Mouse (Mus musculus) liver (tissue): ENCODE measurements around the gene Nat8f5.
"Not testable (repeated sequence)": the region's sequence is repeated elsewhere in the genome, so short reads cannot be mapped to it uniquely, and the experiment has no call there.

Experiments
- DNase-seq: peaks from one replicate; pipeline ENCODE4 v3.0.0-alpha.2; 2020; ENCODE audit warnings: mixed read lengths

Gene Nat8f5

DNA sequence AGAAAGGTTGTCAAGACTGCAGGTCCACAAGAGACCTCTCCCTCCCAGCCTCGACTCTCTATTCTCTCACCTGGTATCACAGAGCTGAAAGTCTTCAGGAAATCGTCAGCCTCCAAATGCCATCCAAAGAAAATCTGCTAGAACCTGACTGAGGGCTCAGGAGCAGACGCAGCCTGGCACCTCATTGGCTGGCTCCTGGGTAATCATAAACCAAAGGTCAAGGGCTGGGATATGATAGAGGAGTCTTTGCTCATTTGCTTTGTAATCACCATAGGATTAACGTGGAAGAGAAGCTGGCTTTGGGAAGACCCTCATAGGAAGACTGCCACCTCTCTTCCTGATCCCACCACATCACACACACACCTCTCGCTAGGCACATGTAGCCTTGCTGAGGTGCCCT is at the start of gene Nat8f5, which contains the start of gene Nat8f6:
Gene Nat8f5, minus strand, starts transcription at position 136 of the 400 bp plus-strand sequence.
Gene Nat8f6, minus strand, starts transcription at position 118 of the 400 bp plus-strand sequence.
- DNase-seq = no peak

DNA sequence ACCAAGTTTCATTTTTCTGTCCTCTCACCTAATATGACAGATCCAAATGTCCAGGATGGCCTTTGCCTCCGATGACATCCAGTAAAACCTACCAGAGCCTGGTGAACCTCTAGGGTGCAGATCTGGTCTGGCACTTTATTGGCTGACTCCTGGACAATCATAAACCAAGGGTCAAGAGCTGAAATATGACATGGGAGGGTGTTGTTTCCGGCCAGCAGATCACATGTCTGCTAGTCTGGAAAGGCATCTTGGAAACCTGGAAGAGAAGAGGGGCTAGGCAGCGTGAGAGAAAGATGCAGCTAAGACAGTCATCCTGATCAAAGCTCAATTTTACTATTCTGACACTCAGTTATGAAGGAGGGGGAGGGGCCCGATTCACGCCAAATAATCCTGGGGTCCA is 48.2 kb upstream of the Nat8f5 start, which contains the start of gene Nat8f2:
Gene Nat8f2, minus strand, starts transcription at position 153 of the 400 bp plus-strand sequence.
- DNase-seq = not testable (repeated sequence)

DNA sequence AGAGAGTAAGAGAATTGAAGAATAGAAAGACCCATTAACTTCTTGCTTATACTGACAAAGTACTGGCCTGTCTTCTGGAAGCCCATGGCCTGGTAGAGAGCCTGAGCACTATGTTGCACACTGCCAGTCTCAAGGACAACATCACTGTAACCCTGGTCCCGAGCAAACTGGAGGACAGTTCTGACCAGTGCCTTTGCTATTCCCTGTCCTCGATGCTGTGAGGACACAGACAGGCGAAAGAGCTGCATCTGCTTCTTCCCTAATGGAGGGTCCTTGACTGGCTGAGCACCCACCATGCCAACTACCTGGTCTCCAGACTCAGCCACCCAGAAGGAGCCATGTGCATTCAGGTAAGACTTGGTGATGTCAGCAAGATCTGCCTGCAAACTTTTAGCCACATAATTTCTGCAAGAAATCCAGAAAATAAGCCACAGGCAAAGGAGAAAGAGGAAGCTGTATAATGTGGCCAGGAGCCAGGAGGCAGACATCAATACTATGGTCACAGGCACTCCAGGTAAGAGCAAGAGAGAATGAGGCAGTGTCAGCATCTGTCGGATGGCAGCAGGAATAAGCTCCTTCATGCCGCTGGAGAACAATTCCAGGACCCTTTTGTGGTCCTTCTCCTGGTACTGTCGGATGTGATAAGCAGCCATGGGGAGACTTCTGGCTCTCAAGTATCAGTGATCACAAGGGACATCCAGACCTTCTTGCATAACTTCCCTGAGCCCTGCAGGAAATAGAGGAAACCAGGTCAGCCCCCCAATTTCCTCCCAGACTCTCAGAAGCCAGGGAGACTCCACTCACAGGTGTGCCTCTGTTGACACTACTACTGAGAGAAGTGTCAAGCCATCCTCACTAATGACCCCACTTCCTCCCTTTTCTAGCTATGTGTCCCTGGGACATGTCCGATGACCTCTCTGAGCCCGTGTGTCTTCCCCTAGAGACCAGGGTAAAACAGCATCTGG is 47.2 kb upstream of the Nat8f5 start:
- no peak for DNase-seq

DNA sequence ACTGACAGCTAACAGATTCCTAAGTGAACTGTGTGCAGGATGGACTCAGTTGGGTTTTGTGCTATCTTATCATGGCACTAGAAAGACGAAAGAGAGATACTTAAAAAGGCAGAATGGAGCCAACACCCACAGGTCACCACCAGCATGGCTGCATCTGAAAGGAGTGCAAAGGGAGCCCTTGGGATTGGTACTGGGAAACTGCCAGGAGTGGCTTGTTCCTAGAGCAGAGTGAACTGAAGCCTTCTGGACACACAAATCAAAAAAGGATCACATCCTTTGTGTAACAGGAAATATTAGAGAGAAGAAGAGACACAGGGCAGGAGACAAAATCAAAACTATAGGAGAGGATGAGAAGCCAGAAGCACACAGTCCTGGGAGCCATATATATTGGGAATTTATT is 46.2 kb upstream of the Nat8f5 start:
- not testable (repeated sequence) for DNase-seq

DNA sequence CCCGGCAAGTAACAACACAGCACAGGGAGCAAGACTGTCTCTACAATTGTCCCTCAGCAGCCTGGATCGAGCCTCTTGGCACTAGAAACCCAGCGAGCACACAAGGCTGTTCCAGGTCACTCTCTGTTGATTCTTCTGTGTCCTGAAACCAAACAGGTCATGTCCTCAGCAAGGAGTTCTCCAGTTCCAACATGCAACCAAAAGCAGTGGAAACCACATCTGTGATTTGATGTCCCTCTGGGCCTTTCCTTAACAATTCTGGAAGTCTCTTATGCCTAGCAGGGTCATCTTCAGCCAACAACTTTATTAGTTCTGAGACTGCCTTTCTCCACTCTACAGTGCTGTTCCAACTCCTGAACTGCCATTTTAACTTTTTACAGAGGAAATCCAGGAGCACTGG is 45.4 kb upstream of the Nat8f5 start:
- DNase-seq = not testable (repeated sequence)

DNA sequence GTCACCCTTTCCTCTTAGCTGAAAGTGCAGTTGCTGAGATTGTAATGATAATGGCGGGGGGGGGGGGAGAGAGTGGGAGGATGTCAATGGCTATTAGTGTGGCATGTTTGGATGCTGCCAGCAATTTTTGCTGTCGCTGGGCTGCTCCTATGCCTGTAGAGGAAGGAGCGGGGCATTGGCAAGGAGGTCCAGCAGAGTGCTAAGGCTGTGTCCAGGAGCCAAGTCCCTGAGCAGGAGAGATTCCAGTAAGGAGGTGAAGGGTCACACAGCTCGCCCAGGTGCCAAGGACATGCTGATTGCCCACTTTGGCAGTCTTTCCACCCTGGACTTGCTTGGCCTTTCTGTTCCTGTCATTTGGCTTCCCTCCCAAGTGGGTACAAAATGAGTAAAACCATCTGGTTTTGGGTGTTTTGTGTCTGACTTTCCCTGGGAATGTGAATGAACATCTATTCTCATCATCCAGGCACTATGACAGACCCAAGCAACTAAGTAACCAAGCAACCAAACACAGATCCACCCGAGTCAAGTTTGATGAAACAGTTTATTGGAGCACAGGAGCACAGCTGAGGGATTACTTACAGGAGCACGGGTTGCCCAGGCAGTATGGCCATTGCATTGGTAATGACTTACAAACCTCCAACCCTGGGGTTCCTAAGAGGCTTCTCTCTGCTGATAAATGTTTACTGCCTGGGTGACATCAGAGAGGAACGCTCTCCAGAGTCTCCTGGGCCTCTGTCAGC is 44.3 kb upstream of the Nat8f5 start:
- DNase-seq = not testable (repeated sequence)

DNA sequence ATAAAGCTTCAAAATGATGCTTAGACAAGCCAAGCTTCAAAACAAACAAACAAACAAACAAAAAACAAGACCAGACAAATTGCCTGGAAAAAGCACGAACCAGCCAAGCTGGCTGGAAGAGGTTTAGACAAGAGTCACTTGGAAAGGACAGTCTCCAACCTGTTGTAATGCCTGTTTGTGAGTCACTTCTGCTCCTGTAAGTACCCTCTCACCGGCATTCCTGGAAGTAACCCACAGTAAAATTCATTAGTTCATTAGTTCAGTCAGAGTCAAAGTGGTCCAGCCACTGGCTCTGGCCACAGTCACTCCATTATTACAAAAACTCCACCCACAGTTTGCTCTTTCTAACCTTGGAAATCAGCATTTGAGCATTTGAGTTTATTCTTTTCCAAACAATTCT is 43.1 kb upstream of the Nat8f5 start:
- no peak for DNase-seq

DNA sequence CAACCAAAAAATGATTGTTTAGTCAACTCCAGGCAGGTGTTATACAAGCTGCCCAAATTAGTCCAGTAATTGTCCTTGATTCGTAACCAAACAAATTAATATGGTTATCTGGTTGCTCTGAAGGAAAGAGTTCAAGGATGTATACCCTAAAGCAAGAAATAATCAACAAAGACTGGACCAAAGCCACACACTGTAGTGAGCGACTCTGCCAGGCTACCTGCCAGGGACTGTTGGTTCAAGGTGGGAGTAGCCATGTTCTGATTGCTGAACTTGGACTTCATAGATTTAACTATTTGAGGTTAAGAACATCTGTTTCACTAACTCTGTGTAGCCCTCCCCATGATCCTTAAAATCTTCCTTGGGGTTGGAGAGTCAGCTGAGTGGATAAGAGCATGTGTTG is 42.4 kb upstream of the Nat8f5 start:
- no peak for DNase-seq

DNA sequence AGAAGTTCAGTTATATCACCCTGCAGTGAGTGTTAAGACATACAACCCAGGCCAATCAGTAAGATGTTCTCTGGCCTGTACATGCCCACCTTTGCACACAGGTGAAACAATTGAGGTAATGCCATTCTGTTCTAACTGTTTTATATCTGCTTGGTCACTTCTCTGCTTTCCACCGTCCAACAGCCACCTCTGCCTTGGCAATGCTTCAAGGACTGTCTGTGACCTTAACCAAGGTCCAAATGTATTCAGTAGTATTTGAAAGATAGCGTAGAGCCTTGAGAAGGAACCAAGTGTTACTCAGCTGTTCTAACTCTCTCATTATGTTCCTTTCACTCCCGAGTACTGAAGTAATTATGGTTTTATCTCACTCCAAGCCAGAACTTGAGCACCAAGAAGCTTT is 41.8 kb upstream of the Nat8f5 start:
- no peak for DNase-seq

DNA sequence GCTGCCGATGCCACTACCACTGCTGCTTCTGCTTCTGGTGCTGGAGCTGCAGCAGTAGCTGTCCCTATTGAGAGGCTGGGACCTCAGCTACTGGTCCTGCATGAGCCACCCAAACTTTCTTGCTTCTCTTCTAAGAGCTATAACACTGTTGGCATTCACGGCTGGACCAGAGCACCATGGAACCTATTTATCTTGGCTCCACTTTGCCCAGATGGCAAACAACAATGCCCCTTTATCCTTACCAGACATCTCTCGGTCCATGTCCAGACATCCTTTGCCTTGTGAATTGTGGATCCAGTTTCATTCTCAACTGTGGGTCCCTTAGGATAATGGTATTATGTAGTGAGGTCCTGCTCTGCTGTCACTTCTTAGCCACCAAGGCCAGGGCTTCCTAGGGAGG is 40.5 kb upstream of the Nat8f5 start:
- DNase-seq = no peak

DNA sequence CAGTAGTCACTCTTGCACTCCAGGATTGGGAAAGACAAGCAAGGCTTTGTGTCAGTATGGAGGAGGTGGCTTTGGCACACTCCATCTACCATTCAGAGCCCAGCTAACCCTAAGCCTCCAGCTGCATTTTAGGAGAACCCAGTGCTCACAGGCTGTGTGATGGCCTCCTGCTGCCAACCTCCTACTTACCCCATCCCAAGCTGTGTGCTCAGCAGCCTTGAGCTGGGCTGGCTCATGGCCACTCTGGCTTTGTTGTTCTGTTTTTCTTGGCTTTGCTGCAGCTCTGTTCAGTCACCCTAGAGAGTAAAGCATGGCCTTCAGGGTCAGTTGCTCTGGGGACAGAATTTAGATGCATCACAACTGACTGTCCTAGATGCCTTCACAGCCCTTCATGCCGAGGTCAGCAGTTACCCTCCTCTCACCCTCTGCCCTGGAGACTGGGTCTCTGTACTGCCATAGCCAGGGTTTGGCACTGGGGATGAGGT is 35.5 kb upstream of the Nat8f5 start:
- DNase-seq = no peak

DNA sequence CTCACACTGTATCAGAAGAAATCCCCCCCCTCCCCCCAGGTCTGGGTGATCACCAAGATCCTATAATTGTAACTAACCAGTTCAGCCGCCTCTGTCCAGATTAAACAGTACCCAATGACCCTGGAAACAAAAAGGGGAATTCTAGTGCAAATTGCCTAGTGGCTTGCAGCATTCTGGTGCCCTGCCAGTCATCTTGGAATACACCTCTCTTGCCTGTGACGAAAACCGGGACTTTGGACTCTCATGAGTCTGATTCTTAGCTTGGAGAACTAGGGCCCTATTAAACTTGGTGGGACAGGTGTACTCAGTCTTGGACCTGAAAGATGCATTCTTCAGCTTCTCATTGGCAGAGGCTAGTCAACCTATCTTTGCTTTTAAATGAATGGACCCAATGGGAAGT is 32.7 kb upstream of the Nat8f5 start:
- no peak for DNase-seq

DNA sequence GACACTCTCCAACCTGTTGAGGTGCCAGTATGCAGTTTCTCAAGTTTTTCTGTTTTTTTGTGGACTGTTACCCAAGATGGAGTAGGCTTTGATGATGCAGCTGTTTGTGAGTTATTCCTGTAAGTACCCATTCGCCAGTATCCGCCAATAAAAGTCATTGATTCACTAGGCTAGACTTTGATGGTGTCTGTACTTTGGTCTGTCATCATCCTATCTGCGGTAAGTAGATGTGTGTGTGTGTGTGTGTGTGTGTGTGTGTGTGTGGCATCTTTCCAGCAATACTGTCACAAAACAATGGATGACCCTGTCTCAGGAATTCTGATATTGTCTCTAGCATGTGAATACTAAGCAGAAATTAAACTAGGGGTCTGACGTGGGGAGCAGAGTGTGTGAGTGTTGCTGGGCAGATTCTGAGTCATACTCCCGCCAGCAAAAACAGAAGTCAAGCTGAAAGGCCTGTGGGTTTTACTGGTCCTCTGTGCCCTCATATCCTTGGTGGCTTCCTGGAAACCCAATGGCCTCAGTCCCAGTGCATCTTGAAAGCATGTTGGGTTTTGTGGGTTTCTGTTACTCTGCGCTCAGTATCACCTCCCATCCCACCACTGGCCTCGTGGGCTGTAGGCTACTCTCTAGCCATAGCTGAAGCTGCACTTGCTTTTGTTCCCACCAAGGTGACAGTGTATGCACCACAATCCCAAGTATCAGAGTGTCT is 30.4 kb upstream of the Nat8f5 start:
- no peak for DNase-seq

DNA sequence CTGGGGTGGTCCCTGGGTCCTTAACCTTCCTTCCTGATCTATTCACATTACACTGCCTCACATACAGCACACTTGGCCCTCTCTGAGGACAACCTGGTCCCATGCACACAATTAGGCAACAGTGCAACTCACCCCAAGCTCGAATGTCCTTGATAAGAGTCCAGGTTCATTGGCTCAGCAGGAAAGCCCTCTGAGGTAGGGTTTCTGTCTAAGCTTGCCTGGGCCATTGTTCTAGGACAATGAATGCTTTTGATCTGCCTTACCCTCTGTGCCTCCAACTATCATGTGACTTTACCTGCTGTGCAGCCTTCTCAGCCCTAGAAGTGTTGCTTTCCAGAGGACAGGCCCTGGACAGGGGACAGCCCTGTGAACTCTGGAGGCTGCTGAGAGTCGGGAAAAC is 28.5 kb upstream of the Nat8f5 start:
- no peak for DNase-seq

DNA sequence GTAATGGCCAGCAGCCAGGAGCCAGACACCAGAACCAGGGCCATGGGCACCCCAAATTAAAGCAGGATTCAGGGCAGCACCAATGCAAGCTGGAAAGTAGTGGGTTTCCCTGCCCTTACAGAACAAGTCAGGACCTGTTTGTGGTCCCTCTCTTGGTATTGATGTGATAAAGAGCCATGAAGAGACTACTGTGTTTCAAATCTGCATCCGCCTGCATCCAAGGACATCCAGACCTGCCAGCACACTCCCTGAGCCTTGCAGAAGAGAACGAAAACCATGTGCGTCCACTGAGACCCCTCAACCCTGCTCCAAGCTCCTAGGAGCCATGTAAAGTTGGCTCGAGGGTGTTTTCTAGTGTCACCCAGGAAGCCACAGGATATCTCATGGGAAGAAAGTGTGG is 27.4 kb upstream of the Nat8f5 start:
- DNase-seq = no peak

DNA sequence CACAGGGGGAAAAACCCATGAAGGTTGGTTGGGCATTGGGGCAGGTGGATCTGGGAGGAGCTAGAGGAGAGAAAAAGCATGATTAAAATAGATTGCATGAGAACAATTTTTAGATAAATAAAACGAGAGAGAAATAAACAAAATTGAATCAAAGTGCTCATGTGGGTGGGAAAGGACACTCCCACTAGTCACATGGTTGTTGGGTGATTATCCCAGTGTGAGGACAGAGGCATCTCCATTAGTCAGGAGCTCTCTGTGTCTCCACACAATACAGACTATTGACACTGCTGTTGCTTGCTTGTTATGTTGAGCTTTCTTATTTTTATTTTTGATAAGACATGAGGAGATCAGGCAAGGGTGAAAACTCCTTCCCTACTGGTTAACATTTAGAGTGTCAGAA is 26.1 kb upstream of the Nat8f5 start:
- DNase-seq = no peak

DNA sequence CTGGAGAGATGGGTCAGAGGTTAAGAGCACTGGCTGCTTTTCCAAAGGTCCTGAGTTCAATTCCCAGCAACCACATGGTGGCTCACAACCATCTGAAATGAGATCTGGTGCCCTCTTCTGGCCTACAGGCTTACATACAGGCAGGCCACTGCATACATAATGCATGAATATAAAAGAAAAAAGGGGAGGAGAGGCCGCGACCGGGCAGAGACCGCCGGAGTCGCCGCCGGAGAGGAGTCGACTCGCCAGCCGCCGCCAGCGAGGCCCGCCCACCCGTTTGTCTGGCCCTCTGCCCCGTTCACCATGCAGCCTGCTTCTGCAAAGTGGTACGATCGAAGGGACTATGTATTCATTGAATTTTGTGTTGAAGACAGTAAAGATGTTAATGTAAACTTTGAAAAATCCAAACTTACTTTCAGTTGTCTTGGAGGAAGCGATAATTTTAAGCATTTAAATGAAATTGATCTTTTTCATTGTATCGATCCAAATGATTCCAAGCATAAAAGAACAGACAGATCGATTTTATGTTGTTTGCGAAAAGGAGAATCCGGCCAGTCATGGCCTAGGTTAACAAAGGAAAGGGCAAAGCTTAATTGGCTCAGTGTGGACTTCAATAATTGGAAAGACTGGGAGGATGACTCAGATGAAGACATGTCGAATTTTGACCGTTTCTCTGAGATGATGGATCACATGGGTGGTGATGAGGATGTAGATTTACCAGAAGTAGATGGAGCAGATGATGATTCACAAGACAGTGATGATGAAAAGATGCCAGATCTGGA is 23.1 kb upstream of the Nat8f5 start:
- DNase-seq = not testable (repeated sequence)

DNA sequence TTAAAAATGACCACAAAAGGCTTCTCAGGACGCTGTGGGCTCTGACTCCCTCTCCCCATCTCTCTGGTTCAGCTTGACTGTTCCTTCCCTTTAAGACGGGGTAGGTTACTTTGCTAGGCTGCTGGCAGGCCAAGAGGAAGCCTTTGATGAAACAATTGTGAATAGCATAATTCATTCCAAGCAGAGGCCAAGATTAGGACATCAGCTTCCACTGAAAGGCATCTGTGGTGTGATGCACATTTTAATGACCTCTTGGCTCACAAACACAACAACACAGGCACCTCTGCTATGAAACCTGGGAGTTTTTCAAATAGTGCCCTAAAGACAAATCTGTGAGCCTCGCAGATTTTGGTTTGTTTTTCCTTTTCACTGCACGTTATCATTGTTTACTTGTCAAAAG is 19.2 kb upstream of the Nat8f5 start:
- no peak for DNase-seq

DNA sequence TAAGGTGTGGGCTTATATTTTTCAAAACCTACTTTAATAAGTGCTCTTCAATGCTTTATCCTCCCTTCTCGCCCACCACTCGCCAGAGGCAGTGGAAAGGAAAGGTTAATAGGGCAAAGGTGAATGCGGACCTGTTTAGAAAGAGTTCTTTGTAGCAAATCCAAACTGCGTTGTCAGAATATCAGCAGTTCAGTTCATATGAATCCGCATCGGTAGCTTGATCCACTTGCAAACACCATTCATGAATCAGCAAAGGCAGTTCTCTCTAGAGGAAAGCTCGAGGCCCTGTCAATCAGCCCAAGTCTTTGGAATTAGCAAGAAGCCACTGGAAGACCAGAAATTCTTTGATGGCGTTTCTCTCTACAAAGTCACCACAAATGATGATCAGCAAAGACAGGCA is 17.9 kb upstream of the Nat8f5 start:
- DNase-seq = no peak

DNA sequence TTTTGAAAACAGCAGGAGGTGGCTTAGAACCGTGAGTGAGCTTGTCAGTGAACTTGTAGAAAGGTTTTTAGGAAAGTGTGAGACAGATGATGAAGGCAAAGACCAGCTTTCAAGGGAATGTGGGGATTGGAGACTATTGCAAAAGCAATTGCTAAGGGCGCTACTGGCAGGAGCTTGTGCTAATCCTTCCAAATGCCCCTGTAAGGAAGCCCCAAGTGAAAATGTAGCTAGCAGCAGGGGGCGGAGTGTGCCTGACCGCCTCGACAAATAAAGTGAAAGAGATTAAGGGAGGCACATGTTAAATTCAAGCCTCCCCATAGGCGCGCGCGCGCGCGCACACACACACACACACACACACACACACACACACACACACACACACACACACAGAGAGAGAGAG is 16.5 kb upstream of the Nat8f5 start:
- peak; percentile 32 for DNase-seq

DNA sequence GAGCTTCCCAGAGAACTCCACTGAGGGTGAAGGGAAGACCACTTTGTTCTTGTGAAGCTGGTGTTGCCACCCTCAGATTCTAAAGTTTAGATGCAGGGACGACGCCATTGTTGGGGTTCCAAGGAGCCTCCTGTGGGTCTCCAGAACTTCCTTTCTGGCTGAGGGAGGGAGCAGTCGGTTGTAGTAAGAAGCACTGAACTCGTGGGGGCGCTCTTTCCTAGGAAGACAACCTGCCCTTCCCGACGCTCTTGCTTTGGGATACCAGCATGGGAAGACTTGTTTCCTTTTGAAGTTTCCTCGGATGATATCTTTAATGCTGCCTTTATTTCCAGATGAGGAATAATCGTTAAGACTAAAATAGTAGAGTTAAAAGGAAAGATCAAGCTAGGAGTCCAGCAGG is 16.1 kb upstream of the Nat8f5 start:
- peak; percentile 30 for DNase-seq

DNA sequence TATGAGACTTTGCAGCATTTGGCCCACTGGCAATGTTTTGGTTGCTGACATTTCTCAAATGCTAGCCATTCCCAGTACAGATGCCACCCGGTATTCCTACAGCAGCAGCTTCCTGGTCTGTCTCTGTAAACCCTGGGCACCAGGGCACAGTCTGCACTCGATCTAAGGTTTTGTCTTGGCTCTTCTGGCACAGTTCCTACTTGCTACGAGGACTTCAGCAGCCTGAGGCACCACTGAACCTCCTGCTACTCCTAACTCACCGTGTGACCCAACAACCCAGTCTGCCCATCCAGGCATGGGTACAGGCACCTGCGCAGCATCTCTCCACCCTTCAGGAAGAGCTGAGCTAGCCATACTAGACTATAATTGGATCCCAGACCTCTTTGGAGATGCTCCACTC is 15.3 kb upstream of the Nat8f5 start:
- DNase-seq = not testable (repeated sequence)
